Mouse (Mus musculus): ENCODE measurements around the gene Smim6. TPM values are rescaled to one million over a fixed set of nuclear protein-coding genes. Genes with fewer than 3 reads are reported as not detected.

The Smim6 gene
- polyA plus RNA-seq, 1 experiment from 2014 or later = 185 TPM

DNA sequence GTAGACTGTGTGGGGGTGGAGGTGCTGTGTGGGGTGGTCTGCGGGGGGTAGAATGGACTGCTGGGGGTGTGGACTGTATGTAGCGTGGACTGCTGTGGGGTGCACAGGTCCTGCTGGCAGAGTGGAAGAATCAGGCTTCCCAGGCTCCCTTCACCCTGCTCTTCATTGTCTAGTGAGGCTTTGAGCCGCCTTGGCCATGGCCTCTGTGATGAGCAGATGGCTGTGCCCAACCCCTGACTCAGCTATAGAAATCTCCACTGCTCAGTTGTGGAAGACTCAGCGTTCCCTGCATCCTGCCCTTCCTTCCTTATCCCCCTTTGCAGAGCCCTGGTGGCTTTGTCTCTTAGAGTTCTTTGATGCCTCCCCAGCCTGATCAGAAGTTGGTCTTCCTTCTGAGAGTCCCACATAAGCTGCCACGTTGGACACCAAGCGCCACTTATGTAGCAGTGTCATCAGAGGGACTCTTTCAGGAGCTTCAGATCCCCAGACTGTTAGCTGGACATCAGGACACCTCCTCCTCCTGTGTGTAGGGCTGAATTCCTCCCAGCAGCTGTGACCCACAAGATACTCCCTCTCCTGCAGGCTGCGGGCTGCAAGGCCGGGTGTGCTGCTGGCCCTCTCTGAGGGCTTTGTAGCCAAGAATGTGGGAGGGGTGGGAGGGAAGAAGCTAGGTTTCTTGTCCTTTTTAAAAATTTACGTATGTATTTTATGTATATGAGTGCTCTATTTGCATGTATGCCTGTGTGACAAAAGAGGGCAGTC, 51.0 kb downstream of the Smim6 start:
- Histone ChIP-seq H3K36me3 (ENCODE audit: control insufficient read depth, insufficient read depth, low read length) (peaks cover 31% of the 10 kb centered on the region), H3K9ac (ENCODE audit: low read length) (no peak overlapping the region), H3K27ac (replicated peaks) (no peak overlapping the region), H3K27me3 (ENCODE audit: control insufficient read depth, insufficient read depth, low read length) (no peaks in the 10 kb centered on the region), H3K4me1 (replicated peaks; ENCODE audit: control insufficient read depth, insufficient read depth) (no peaks in the 10 kb centered on the region), H3K9me3 (ENCODE audit: control insufficient read depth, low read length) (no peaks in the 10 kb centered on the region), H3K4me2 (replicated peaks; ENCODE audit: low read depth) (no peak overlapping the region), H3K4me3 (ENCODE audit: low read depth, low read length) (no peak overlapping the region)
- TF ChIP-seq CTCF (IDR thresholded peaks at IDR 0.05; ENCODE audit: low read depth) (no peak), EP300 (optimal IDR thresholded peaks at IDR 0.05) (no peak)
- ATAC-seq (ENCODE audit: low FRiP score, low TSS enrichment) (no peak), DNase-seq (ENCODE audit: low spot score) (no peak)
- 94% methylated on average over 9 of the region's 9 CpGs for WGBS

Other genes starting within 250 kb of the Smim6 start
- gene Grb2, start 203.4 kb upstream of the Smim6 start, polyA plus RNA-seq (2015; fragmentation: Nextera tagmentation; extraction: Ambion mirVana) = 54.2 and 58.8 TPM in 2 replicates
- gene Tmem94, start 146.6 kb upstream of the Smim6 start, polyA plus RNA-seq (2015; fragmentation: Nextera tagmentation; extraction: Ambion mirVana) = 8.2 and 10.0 TPM in 2 replicates
- 6.6 and 8.6 TPM in 2 replicates for gene Caskin2, start 98.4 kb upstream of the Smim6 start, polyA plus RNA-seq (2015; fragmentation: Nextera tagmentation; extraction: Ambion mirVana)
- 18.8 and 20.1 TPM in 2 replicates for gene Tsen54, start 97.3 kb upstream of the Smim6 start, polyA plus RNA-seq (2015; fragmentation: Nextera tagmentation; extraction: Ambion mirVana)
- 58.4 and 63.5 TPM in 2 replicates for gene Llgl2, start 88.0 kb upstream of the Smim6 start, polyA plus RNA-seq (2015; fragmentation: Nextera tagmentation; extraction: Ambion mirVana)
- 16.0 and 18.2 TPM in 2 replicates for gene Myo15b, start 53.6 kb upstream of the Smim6 start, polyA plus RNA-seq (2015; fragmentation: Nextera tagmentation; extraction: Ambion mirVana)
- 16.8 and 17.9 TPM in 2 replicates for gene Smim5, start 12.1 kb upstream of the Smim6 start, polyA plus RNA-seq (2015; fragmentation: Nextera tagmentation; extraction: Ambion mirVana)
- gene Sap30bp, start 21.3 kb downstream of the Smim6 start, polyA plus RNA-seq (2015; fragmentation: Nextera tagmentation; extraction: Ambion mirVana) = 23.6 and 27.0 TPM in 2 replicates
- 7.2 and 8.1 TPM in 2 replicates for gene Recql5, start 21.5 kb downstream of the Smim6 start, polyA plus RNA-seq (2015; fragmentation: Nextera tagmentation; extraction: Ambion mirVana)
- gene Itgb4, start 62.7 kb downstream of the Smim6 start, polyA plus RNA-seq (2015; fragmentation: Nextera tagmentation; extraction: Ambion mirVana) = 12.7 and 14.6 TPM in 2 replicates
- gene Galk1, start 100.7 kb downstream of the Smim6 start, polyA plus RNA-seq (2015; fragmentation: Nextera tagmentation; extraction: Ambion mirVana) = 119 and 126 TPM in 2 replicates
- gene H3f3b, start 115.9 kb downstream of the Smim6 start, polyA plus RNA-seq (2015; fragmentation: Nextera tagmentation; extraction: Ambion mirVana) = 1,343 and 1,357 TPM in 2 replicates
- 8.3 and 9.1 TPM in 2 replicates for gene Unk, start 118.3 kb downstream of the Smim6 start, polyA plus RNA-seq (2015; fragmentation: Nextera tagmentation; extraction: Ambion mirVana)
- 2.3 and 2.8 TPM in 2 replicates for gene Unc13d, start 165.9 kb downstream of the Smim6 start, polyA plus RNA-seq (2015; fragmentation: Nextera tagmentation; extraction: Ambion mirVana)
- 71.0 and 89.6 TPM in 2 replicates for gene Wbp2, start 175.0 kb downstream of the Smim6 start, polyA plus RNA-seq (2015; fragmentation: Nextera tagmentation; extraction: Ambion mirVana)
- gene Trim47, start 215.2 kb downstream of the Smim6 start, polyA plus RNA-seq (2015; fragmentation: Nextera tagmentation; extraction: Ambion mirVana) = 33.8 and 34.6 TPM in 2 replicates
- 3.3 and 4.1 TPM in 2 replicates for gene Trim65, start 219.1 kb downstream of the Smim6 start, polyA plus RNA-seq (2015; fragmentation: Nextera tagmentation; extraction: Ambion mirVana)
- 49.5 and 50.2 TPM in 2 replicates for gene Mrpl38, start 226.9 kb downstream of the Smim6 start, polyA plus RNA-seq (2015; fragmentation: Nextera tagmentation; extraction: Ambion mirVana)

All from stomach, postnatal 0 days (tissue).